Mouse (Mus musculus) lung, postnatal 4 days (tissue): ENCODE measurements at regions not wholly inside any gene's neighbourhood (a gene's known extent, or its start where the extent isn't known, plus 50 kb on each side); places are given as distances from the start of the nearest gene placed in this dataset.

Experiments
- DNase-seq, 2 experiments: peaks; one replicate each; pipeline ENCODE4 v3.0.0; 2021

DNA sequence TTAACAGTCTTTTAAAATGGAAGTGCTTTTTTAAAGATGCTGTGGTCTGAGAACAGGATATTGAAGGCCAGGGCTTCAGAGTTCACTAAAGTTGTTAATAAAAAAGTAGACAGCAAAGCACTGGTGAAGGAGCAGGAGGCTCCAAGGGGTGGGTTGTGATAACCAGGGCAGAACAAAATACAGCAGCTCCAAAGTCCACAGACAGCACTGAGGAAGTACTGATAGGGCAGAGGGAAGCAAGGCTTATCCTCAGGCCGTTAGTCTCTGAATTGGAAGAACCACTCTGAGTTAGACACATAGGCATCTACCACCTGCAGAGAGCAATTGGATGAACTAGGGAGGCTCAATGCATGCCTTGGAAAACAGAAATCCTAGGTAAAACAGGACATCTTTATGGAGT, 62.1 kb downstream of the P2ry1 start:
- DNase-seq = no peak

DNA sequence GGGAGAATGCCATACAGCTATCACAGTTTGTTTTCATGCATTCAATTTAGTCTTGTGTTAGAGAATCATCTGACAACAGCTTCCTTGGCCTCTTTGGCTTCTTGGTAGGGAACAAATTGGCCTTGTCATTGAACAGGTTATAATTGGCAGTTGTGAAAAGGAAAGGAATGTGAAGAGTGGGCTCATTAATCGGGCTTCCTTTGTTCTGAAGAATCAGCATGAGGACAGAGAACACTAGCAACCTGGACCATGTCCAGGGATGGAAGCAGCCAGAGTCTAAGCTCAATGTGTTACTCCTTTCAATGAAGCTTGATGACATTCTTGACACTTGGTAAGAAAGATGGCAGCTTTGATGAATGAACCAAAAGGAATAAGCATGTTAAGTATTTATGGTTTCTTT, 64.5 kb downstream of the P2ry1 start:
- no peak for DNase-seq

DNA sequence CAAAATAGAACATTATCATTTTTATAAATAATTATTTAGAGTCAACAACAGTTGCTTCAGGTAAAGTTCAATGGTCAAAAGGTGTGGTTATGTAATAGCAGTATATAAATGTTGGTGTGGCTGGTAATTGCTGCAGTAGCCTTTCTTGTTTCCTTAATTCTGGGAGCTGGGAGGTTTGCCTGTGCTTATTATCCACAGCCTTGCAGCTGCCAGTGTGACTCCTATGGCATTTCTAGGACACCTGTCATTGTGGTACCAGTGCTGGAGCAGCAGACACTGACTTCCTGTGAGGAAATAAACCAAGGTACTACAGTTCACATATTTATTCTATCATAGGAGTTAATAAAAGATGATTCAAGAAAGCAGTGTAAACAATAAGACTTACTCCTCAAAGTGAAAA, 65.6 kb downstream of the P2ry1 start:
- no peak for DNase-seq

DNA sequence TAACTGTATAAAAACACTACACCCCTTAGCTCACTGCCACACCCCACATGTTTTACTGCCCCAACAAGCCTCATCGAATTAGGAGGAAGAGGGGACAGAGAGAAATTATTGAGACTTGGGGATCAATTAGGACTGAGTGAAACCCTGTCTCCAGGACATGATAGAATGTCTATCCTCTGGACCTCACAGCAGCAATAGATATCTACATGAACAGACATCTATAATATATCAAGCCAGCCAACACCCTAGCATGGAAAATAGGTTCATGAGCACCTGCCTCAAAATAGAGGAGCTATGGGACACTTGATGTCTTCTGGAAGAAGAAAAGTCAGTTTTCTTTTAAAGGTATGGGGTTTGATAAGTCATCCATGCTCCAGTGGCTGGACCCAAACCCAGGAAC, 68.4 kb downstream of the P2ry1 start:
- DNase-seq = no peak

DNA sequence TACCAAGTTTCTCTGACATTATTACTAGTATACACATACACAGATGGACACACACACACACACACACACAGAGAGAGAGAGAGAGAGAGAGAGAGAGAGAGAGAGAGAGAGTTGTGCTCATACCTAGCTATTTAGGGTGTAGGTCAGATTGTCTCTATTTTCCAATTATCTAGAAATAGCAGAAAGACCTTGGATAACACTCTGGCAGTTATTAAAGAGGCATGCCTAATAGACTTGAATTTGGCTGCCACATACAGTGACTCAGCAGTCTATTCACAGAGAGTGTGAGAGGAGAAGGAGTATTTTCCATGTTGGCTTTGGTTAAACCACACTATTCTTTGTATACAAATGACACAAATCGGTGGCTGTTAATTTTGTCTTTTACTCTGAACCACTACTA, 69.7 kb downstream of the P2ry1 start:
- DNase-seq = no peak

DNA sequence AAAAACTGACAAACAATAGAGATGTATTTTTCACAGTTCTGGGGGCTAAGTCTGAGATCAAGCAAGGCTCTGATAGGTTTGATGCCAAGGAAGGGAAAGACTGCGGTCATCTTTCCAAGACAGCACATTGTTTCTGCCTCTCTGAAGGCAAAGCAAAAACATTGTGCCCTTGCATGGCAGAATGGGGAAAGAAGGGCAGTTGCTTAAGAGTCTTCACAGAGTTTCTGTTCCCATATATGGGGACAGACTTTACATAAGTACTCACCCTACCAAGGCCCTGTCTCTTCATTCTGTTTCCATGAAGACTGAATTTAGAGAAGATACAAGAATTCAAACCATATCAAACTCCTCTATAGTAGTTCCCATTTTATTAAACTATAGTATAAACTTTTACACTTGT, 70.5 kb downstream of the P2ry1 start:
- DNase-seq = no peak

DNA sequence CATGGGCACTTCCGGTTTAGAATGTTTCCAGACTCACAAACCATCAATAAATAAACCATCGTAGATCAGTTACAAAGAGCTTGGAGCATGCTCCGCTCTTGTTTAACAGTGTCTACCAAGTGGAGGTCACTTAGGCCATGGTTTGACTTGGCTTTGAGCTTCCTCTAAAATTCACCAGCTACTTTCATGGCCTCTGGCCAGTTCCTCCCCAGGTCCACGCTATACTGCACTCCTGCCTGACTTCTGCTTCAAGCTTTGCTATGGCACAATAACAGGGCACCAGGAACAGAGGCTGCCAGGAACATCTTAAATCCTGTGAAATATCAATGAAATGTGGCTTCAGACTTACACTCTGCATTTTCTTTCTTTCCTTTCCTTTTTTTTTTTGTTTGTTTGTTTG, 71.2 kb downstream of the P2ry1 start:
- no peak for DNase-seq

DNA sequence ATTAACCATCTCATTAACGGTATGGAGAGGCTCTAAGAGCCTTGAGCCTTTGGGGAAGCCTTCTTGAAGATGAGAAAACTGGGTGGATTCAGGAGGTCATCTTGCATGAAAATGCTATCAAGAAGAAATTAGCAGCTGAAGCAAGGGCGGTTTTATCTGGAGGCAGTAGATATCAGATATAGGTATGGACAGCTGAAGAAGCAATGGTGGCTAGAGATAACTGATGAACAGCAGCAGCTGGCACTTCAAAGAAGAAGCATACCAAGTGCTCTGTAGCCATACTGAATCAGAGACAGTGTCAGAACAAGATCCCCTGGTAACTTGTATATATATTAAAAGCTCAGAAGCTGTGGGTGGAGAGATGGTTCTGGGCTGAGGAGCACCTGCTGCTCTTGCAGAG, 73.2 kb downstream of the P2ry1 start:
- no peak for DNase-seq

DNA sequence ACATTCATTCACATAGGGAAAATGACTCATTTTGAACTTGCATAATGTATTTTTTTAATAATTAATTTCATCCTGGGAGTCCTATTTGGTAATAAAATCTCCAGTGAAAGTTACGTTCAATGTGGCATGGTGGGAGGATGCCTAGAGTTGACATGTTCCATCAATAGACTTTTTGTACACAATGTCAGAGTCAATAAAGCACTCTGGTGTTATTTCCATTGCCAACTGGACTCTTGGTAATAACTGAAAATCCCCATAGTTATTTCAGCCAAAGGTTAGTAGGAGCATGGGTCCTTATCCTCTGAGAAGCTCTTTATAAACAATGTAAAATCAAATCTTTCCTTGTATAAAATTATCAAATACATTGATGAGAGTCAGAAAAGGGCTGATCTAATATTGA, 87.3 kb downstream of the P2ry1 start:
- no peak for DNase-seq

DNA sequence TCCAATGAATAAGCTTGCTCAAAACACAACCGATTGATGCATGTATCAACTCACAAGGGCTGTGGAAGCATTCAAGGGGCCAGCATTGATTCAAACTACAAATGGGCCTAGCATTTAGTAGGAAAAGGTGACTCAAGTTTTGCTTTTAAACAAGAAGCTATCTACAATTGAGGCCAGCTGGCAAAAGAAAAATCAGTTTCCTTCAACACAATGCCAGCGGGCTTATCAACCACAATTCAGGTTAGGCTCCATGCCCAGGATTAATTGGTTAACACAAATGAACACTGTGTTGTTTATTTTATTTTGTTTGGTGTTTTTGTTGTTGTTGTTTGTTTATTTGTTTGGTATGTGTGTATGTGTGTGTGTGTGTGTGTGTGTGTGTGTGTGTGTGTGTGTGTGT, 89.4 kb downstream of the P2ry1 start:
- DNase-seq = no peak

DNA sequence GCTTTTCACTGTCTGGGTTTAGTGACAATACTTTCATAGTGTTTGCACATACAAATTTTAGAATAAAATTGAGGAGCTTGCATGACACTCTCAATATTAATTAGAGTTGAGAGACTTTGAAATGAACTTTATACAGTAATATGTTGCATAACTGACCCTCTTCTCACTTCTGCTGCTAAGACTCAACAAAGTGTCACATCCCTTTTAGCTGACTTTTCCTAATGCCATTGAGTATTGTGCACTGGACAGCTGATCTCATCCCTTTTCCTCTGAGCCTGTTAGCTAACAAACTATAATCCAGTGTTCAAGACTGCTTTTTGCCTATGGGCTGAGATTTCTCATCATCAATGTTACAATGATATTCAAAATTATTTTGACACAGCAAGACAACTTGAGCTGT, 113.8 kb downstream of the P2ry1 start:
- no peak for DNase-seq

DNA sequence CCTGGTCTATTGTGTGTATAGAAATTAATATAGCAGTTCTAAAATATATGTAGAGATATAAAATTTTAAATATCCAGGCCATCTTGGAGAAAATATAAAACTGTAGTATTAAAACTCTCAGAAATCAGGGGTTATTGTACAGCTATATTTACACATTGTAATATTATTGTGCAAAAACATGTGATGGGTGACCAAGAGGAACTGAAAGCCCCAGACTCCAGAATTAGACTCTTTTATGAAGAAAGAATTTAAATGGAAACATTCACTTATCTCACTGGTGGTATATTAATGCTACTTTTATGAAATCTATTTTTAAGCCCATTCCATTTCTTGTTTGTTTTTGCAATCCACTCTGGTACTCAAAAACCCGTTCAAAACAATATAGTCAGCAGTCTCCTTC, 130.5 kb downstream of the P2ry1 start:
- no peak for DNase-seq

DNA sequence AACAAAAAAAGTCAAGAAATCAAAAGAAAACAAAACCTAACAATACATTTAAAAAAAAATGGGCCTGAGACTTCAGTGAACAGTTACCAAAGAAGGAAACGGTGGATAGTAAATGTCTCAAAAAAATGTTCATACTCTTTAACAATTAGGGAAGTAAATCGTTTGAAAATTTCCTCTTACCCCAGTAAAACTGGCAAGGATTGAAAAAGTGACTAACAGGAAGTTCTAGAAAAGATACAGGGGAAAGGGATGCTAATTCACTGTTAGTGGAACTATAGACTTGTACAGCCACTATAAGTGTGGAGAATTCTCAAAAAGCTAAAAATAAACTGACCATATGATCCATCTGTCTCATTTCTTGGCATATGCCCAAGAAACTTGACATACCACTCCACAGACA, 151.5 kb downstream of the P2ry1 start:
- DNase-seq = no peak

DNA sequence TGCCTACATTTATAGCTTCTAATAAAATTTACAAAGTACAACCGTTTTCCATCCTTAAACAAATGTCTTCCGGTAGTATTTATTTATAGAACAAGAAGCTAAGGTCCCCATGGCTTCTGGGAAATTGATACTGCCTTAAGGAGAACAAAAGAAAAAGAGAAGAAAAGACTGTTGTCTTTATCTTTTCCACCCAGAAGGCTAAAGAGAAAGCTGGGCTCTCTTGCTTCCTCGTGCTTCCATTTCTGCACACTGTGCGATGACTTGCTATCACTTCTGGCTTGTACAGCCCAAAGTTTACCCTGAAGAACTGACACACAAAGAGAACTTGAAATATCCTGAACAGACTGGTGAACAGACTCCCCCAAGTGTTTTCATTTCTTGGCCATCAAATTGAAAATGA, 157.2 kb downstream of the P2ry1 start:
- DNase-seq = no peak

DNA sequence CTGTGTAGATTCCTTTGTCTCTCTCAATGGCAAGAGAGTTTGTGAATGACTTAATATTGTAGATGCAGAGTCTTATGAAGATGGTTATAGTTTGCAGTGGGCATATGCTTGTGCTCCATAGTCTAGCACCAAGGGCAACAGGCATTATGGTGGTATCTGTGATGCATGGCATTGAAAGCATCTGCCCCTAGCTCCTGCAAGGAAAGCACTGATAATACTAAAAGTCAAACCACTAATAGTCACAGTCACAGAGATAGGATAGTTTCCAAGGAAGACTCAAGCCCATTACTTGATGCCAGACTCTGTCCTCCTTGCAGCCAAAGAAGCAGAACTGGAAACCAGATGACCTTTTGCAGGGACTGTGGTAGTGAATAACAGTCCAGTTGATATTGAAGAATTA, 158.8 kb downstream of the P2ry1 start:
- no peak for DNase-seq

DNA sequence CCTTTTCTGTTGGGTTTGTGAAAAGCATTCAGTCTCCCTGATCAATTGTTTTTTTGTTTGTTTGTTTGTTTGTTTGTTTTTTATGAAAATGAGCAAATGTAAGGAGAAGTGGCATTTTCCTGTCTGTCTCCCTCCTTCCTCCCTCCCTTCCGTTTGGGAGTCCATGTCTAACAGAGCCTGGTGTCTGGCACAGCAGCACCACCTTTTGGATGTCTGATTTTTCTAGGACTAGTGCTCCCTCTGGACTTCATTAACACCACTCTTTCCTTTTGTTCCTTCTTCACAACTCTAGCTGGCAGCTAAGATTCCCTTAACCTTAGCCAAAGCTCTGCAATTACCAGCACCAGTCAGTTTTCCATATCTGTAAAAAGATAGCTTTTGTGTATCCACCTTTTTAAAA, 175.6 kb upstream of the Rap2b start:
- DNase-seq = no peak

DNA sequence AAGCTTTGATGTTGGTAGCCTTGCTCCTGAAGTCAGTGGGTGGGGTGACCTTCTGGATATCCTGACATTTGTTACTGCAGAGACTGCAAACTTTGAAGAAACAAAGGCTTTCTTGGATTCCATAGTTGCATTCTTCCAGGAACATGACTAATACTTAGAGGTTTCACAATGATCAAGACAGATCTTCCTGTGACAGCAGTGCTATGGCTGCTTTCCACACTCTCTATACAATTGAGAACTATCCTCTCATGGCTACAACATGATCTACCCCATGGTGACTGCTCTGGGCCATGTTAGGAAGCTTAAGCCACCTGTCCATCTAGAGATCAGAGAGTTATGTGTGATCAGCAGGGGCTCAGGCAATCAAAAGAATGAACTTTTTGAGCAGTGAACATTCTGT, 172.8 kb upstream of the Rap2b start:
- no peak for DNase-seq

DNA sequence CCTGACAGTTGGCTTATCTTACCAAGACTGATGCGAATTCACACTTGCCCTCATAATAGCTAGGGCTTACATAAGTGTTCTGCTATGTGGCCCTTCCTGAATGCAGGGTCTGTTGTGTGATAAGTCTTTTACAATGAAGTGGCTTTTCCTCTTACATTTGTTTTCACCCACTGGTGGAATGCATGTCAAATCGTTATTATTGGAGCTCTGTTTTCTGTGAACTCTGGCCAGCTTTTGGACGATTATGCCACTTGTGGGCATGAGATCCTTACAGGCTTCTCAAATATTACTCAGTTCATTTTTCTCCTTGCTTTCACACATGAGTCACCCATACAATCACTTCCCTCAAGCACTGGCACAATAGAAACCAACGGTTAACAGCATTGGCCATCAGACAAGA, 144.9 kb upstream of the Rap2b start:
- DNase-seq = no peak

DNA sequence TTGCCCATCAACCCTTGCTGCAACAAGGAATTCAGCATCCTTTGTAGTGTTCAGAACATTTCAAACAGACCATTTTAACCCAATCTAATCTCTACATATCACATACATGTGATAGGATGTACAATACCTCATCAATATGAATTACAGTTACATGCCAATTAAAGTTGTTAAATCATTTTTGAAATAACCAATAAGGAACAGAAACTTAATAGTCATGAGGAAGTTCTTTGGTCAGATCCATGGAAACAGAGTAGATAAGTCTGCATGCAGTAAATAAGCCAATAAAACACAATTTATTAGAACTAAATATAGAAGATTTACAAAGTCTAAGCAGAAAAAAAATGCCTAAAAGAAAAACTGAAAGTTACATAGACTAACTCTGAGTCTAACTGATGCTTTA, 136.9 kb upstream of the Rap2b start:
- no peak for DNase-seq

DNA sequence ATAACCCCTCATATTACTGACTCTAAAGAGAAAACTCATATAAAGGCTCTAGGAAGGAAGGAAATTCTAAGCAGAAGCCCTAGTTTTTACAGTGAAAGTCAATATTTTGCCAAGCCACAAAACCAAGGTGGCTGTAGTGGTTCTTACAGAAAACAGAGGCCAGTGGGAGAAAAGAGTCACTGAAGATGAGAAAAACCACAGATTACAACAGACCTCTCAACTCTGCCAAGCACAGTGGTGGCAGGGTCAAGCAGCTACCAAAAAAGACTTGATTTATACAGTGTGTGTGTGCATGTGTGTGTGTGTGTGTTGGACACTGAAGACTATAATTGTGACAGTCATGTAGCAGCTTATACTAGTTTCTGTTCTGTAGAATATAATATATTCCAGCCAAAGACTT, 136.4 kb upstream of the Rap2b start:
- no peak for DNase-seq

DNA sequence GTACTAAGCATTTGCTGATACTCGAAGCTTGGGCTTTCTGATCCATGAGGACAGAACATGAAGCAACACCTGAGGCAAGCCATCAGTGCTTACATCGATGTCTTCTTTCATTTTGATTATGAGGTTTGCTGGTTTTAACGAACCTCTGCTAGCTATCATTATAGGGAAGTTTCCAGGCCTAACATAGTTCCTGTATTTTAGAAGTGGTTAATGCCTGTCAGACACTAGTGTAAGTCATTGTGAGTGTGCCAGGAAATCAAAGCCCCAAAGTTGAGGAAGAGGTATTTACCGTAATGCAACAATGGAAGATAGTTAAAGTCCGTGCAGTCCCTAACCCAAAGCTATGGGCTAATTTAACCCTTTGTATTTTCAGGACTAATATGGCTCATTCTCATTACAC, 120.1 kb upstream of the Rap2b start:
- DNase-seq = no peak

DNA sequence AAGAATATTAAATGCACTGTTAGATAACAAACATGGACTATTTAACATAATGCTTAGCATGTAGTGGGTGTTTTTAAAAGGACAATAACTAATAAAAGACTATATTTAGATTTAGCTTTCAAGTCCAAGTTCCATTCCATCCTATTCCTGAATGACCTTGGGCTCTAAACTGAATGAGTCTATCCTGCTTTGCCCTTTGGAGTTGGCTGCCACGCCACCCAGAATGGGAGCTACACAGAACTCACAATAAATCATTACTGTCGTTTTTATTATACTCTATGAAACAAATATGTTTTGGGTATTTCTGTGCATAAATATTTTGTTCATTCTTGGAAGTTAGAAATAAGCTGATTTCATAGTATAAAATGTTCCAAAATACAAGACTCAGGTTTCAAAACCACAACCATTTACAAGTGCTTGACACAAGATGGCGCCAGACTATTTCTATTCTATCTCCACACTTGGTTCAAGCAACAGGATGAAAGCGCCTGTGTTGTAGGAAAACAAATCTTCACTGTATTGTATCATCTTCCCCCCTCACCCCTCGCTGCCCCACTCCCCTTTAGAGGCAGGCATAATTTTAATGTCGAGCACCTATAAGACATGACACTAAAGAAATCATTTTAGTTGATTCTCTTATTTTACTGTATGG, 117.4 kb upstream of the Rap2b start:
- DNase-seq = peak in 1 of 2 experiments; percentile 23

DNA sequence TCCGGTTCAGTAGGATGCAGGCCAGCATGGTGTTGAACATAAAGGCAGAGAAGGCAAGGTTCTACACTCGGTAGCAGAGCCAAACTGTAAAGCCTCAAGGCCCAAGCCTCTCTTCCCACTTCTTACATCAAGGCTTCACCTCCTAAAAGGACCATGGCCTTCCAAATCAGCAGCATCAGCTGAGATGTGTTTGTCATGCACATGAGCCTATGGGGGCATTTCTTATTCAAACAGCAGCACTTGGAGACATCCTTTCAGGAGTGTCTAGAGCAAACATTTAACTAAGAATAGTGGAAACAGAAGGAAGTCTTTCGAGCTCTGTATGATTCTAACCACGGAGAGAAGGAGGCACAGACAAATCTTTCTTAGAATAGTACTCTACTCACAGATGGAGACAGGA, 115.0 kb upstream of the Rap2b start:
- DNase-seq = no peak

DNA sequence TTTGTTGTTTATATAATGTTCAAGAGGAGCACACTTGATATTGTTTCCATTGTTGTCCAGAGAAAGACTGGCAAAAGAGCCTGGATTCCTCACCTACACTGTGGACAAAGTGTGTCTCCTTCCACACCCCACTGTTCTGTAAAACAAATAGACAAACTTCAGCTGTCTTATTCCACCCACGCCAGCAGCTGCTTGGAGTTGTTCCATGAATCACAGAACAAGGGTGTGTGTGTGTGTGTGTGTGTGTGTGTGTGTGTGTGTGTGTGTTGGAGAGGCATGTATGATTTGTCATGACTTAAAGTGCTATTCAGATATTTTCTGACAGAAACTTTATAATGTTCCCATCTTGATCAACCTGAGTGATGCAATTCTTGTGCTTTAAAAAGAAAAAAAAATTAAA, 114.1 kb upstream of the Rap2b start:
- peak in 1 of 2 experiments; percentile 24 for DNase-seq

DNA sequence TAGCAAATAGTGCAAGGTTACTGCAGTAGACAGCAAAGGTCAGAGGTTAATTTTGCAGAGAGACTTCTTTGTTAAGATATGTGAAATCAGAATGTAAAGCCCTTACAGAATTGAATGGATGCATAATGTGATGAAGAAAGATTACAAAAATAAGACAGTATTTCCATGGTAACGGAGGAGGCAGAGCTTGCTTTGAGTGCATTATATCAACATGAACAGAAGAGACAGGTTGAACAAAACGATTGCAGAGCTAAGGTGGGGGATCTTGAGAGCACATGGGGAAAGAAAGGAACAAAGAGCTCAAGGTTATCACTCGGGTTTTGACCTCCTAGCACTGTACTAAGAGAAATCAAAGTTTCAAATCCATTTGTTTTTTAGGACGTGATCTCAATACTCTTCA, 106.2 kb upstream of the Rap2b start:
- DNase-seq = no peak

DNA sequence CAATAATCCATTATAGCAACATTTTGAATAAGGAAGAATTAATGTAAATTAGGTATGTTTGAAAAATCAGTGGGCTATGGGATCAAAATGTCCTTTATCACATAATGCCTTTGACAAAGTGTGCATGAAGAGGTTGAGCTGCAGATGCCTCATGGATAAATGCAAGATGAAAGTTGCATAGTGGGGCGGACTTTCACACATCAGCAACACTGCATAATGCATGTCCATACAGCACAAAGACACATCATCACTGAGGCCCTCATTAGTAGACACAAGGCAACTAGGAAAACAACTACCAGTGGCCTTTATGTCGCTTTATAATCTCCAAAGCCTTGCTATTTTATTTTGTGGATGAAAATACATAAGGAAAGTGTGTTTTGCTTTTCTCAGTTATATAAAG, 105.8 kb upstream of the Rap2b start:
- no peak for DNase-seq
